Mouse (Mus musculus) E14TG2a.4 (cell line): ENCODE measurements around the gene Cyp27a1.

ENCODE experiments used
- CTCF ChIP-seq: conservative IDR thresholded peaks from 2 replicates; pipeline ENCODE4 v1.5.1; 2014; ENCODE audit warnings: low read length
- NANOG ChIP-seq: IDR thresholded peaks from 2 replicates; pipeline ENCODE4 v1.6.1; 2014; ENCODE audit warnings: borderline replicate concordance, low read length, mixed read lengths
- POU5F1 ChIP-seq: IDR thresholded peaks from 2 replicates; pipeline ENCODE4 v1.6.1; 2014; ENCODE audit warnings: low read length, borderline replicate concordance

GRCm38 (mm10) chr1:74665153-74665552, 48.2 kb upstream of the Cyp27a1 start:
- TF ChIP-seq CTCF (no peak), NANOG (no peak), POU5F1 (no peak)
